Mouse (Mus musculus): ENCODE measurements at regions not wholly inside any gene's neighbourhood (a gene's known extent, or its start where the extent isn't known, plus 50 kb on each side); places are given as distances from the start of the nearest gene placed in this dataset.

DNA sequence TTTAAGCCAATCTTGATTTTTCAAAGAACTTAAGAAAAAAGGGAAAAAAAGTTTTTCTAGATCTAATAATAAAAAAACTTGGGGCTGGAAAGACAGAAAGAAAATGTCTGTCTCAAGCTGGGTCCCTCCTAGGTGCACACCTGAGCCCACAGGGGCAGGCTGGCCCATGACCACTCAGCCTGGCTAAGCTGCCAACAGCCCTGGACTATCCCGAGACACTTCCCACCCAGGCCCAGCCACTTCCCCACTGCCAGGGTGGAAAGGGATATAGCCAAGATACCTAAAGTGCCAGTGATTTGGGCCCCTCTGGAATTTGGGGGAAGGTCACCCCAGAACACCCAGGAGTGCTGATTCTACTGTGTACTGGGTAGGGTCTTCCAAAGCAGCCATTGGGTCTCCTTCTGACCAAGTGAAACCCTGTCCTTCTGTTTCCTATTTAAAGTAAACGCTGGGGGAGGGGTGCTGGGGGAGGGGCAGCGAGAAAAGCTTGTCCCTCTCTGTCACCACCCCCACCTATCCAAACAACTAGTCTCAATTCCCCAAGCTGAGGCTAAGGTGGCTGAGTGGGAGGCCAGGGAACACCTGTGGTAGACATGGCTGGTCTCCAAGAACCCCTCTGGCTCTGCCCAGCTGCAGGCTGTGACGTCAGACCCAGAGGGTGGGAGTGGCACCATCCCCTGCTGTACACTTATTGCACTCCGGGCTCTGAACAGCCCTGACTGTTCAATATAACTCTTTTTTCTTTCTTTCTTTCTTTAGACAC is 62.6 kb downstream of the Mcfd2 start:
- peak; percentile 36 for DNase-seq

DNA sequence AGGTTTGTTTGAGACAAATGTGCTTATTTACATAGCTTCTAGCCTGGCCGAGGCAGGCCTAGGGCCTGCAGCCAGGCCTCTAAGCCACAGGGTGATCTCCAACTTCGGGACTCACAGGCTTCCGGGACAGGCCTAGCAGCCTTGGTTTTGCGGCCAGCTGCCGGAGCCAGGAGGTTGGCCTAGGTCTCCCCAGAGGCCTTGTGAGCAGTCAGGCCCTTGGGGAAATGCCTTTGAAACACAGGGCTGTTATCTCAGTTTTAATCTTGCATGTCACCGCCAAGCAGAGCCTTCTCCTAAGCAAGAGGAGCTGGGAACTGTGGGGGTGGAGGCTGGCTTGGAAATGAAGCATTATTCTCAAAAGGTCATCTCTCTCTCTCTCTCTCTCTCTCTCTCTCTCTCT is 63.2 kb downstream of the Mcfd2 start:
- peak; percentile 94 for DNase-seq

DNA sequence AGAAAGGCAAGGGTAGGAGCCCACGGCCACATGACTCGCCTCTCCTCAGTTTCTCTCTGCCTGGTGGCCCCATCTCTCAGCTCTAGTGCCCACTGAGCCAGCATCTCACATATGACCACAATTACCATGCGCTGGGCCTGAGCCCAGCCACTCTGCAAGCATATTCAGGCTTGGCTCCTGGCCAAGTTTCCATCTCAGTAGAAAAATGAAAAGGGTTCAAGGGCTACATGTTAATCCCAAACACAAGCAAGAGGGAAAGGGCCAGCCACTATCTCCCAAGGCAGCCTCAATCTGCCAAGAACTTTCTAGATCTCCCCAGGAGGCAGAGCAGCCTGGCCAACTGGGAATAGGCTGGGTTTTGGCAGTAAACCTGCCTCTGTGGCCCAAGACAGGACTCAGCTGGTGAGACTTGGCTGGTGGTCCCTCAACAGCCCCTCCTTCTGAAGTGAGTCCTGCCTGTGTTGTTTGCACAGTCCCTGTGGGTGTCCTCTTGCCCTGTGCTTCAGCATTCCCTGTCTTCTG is 65.0 kb downstream of the Mcfd2 start:
- peak; percentile 77 for DNase-seq

DNA sequence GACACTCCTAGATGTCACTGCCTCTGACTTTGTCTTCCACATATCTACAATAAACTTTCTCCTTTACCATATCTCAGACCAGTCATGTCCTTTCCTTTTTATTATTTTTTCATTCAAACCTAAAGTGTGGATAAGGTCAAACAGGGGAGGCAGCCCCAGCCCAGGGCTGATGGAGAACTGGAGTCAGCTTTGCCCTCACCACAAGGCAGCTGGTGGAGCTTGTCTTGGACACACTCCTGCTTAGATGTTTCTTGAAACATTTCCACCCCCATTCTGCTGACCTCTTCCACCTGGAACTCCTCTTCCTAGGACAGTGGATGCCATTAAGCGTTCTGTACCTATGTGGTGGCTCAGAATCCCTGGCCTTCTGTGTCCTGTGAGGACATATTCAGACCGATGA is 65.6 kb downstream of the Mcfd2 start:
- DNase-seq: no peak

DNA sequence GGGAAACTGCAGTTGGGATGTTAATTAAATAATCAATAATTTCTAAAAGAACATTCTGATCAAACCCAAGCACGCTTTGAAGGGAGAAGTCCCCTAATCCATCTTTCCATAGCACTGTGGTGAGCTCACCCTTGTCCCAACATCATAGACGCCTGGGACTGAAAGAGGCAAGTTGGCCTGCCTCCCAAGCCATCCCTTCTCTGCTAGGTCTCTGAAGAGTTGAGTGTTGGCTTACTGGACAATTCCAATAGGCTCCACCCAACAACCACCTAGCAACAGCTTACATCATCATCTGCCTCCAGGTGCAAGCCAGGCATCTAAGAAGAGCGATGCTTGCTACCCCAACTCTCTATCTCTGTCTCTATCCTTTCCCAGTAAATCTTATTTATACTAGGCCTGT is 66.6 kb downstream of the Mcfd2 start:
- no peak for DNase-seq

DNA sequence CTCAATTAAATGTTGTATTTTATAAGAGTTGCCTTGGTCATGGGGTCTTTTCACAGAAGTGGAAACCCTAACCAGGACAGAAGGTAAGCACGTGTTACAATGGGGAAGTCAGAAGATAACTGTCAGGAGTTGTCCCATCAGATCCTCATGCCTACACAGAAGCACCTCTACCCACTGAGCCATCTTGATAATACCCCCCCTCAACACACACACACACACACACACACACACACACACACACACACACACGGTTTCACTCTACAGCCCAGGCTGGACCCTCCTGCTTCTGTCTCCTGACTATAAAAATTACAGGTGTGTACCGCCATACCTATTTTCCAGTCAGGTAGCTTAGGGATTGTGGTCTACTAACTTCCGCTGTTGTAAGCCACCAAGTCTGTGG is 68.3 kb downstream of the Mcfd2 start:
- no peak for DNase-seq

DNA sequence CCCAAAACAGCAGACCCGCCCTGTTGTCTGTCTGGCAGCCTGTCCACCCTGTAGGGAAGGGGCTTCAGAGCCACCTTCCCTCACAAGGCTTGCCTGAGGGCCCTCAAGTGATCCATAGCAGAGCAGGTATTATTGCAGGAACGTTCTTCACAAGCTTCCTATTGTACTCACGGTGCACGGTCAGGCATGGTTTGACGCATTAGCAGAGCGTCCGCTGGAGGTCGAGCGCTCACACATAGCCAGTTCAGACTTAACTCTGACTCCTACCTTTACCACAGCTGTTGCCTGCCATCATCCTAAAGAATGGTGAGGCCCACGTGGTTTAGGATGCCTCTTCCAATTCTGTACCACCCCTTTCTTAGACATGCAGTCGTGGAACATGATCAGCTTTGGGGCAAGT is 71.1 kb downstream of the Mcfd2 start:
- DNase-seq: no peak

DNA sequence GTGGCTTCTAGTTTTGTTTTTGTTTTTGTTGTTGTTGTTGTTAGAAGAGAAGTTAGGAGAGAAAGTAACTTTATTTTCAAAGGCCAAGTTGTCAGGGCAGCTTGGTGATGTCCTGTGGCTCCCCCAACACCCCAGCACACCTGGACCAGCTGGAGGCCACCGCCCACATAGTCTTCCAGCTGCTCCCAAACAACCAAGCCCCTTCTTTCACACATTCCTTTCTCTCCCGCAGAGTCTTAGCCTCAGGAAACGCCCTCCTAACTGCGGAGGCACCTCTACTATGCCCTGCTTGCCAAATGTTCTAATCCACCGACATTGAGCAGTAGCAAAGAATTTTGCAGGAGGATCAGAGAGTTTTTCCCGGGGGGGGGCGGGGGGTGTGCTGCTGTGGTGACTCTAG is 72.3 kb downstream of the Mcfd2 start:
- DNase-seq: no peak

DNA sequence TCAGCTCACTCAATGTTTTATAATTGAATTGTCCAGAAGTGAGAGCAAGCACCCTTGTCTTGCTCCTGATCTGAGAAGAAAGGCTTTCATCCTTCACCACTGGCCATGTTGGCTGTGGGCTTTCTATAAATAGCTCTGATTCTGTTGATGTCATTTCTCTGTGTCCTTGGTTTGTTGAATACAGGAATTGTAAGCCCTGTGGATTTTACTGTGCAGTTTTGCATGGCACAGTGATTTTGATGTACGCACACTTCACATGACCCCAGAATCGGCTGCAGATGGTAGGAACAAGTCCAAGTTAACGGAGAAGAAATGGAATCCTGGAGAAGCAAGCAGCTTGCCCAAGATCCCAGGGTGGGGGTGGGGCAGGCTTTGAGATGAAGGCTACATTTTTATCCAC is 76.1 kb downstream of the Mcfd2 start:
- DNase-seq: no peak

Data from adrenal gland, adult 2 months (tissue).